Mouse (Mus musculus): ENCODE data around the gene Espn.

Espn gene

DNA sequence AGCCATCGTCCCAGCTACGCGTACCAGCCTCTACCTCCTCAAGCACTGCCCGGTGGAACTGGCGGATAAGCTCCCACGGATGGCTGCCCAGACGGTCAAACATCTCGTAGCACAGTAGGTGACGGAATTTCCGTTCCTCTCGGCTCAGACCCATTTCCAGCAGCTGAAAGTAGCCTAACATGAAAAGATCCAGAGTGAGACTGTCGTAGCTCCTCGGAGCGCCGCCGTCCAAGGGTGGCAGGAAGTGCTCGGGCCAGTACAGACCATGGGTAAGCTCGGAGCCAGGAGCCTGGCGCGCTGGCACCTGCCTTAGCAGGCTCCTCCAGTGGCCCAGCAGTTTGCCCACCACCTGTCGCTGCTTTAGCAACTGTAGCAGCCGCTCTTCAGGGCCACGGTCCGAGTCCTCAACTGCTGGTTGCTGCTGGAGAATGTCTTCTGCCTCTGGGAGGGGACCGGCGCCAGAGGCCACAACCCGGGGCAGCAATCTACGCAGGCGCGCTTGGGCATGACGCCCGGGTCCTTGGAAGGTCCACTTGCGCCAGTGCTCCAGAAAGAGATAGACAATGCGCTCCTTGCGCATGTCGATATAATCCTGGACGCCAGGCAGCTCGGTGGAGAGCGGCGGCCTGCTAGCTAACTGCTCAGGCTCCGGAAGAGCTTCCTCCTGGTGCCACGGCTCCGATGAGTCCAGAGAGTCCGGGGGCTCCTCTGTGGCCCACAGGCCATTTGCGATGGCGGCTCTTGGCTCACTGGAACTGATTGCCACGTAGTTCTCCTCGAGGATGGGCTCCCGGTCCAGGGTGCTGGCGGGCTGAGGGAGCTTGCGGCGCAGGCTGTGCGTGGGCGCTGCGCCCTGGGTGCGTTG is 26.8 kb downstream of the Espn start:
- DNase-seq, result no peak

DNA sequence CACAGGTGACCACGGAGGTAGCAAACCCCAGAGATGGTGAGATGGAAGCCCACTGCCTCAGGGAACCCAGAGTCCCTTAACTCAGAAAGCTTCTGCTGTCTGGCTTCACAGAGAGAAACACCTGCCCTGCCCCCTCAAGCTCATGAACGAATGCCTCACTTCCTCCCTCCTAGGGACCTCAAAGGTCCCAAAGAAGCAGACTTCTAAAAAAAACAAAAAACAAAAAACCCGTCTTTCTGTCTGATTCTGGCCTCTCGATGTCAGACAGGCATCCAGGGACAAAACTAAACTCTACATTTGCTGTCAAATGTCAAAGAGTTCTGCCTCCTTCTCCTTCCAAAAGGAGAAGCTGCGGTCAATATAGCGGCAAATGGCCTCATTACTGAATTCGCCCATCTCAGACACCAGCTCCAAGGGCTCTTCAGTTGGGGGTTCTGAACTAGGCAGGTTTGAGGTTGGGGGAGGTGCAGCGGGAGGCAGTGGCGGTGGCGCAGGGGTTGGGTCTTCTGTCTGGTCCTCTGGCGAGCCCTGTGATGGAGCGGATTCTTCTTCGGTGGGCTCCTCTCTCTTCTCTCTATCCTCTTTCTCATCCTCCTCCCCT is 27.7 kb downstream of the Espn start:
- no peak for DNase-seq

DNA sequence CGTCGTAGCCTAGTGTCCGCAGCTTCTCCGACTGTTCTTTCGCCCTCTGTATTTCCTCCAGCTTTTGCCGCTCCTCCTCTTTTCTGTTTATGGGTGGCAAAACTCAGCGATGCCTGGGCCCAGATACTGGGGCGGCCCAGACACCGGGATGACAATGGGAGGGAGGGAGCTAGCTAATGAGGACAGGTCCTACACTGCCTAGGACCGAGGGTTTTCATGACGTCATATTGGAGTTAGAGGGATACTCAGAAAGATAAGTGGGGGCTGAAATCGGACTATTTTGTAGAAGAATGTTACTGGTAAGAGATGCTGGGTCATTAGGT is 31.0 kb downstream of the Espn start:
- no peak for DNase-seq

DNA sequence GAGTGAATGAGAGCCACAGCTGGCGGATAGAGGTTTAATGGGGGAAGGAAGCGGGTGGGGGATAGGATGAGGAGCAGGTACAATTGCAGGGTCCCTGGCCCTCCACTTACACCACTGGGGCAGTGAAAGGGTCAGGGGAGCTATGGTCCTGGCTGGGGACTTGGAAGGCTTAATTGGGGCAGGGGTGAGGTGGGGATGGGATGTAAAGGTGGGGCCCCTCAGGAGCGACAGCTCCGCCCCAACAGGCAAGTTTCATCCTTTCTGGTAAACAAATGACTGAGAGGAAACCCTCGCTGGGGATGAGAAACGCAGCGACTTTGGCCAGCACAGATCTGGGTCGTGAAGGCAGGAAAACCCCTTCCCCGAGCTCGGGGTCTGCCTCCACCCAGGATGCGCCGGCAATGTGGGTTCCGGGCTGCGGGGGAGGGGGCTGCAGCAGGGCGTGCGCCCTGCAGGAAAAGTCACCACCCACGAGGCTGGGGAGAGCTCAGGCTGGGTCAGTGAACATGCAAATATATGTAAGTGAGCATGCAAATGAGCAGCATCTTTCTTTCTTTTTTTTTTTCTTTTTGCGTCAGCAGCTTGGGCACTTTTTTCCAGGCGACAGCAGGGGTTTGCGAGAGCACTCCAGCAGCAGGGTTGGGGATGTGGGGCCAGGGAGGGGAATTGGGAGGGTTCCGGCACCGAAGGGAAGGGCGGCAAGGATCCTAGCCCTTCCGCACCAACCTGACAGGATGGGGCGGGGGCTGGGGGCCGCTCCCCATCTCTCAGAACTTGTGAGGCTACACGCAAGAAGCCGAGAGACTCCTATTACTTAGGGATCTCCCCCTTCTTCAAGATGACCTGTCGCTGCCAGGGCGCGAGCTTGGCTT is 31.6 kb downstream of the Espn start:
- DNase-seq, result no peak

DNA sequence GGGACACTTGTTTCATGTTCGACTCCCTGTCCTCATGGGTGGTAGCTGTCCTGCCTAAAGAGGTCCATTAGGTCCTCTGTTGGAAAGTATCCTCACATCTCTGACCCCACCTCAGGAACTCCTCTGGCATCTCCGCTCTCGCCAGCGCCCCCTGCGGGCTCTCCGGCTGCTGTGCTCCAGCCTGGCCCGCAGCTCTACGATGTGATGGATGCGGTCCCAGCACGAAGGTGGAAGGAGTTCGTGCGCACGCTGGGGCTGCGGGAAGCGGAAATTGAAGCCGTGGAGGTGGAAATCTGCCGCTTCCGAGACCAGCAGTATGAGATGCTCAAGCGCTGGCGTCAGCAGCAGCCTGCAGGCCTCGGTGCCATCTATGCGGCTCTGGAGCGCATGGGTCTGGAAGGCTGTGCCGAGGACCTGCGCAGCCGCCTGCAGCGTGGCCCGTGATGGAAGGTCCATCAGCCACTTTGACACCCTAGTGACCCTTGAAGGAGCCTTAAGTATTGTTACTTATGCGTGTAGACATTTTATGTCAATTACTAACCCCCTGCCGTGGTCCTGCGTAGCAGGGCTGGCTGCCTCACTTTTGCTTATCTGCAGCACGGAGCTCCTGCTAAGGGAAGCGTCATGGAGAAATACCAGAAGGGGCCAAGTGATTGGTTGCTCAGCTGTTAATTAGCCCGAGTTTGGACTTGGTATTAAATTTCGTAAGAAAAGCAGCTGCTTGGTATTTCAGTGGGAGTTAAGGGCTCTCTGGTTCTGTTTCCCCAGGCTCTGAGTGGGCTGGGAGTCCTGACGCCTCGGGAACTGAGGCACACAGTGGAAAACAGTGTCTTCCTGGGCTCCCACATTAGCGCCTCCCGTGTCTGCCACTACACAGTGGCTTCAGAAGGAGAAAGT is 32.5 kb downstream of the Espn start:
- peak; percentile 65 for DNase-seq

DNA sequence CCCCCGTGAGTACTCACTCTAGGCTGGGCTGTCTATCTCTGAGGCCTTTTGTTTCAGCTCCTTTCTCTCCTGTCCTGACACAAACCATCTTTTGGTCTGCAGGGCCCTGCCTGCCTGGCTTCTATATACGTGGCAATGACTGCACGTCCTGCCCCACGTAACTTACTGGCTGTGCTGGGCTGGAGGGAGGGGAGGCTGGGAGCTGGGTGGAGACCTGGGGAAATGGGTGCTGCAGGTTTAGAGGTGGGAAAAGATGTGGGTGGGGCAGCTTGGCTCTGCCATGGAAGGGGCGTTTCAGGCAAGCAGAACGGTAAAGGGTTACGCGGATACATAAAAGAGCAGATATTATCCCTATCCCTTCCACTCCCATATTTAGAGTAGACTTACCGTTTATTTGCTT is 34.6 kb downstream of the Espn start:
- DNase-seq, result no peak

DNA sequence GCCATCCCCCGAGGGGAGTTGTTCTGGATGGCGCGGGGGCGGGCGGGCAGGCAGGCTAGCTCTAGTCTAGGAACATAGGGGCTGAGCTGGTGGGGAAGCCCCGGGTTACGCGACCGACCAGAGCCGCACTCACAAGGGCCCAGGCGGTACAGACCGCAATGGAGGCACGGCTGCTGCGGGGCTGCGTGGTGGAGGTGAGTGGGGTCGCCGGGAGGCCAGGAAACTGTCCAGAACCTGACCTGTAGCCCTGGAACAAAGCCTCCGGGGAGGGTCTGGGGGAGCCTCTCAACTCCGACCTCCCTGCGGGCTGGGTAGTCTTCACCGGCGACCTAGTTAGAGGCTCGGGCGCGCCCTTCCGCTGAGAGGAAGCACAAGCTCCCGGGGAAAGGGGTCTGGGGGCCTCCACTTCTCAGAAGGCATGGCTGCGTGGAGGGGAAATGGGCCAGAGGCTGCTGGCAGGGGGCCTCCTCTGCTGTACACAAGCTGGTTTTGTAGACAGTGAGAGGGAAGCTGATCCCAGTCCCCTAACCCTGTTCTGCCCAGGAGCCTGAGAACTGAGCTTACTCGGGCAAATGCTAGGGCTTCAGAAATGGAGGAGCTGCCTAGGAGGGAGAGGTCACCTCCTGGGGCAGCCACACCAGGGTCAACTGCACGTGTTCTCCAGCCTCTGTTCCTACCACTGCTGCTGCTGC is 36.1 kb downstream of the Espn start, which contains the start of gene Tnfrsf25:
TSS of gene Tnfrsf25 (plus strand) at position 14 of the 692 bp plus-strand sequence.
- no peak for DNase-seq

DNA sequence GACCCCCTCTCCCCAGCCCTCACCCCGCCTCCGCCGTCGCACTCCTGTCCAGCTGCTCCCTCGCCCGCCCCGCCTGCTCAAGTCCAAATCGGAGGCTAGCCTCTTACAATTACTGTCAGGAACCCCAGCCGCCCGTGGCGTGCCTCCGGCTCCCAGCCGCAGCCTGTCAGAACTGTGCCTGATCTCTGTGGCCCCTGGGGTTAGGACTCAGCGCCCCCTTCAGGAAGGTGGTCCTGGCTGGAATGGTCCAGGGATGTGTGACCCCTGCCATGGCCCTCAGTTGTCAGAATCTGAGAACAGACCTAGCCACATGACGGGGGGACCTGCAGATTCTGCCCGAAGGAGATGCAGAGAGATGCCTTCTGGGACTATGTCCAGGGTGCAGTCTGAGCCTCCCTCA is 38.1 kb downstream of the Espn start:
- no peak for DNase-seq

DNA sequence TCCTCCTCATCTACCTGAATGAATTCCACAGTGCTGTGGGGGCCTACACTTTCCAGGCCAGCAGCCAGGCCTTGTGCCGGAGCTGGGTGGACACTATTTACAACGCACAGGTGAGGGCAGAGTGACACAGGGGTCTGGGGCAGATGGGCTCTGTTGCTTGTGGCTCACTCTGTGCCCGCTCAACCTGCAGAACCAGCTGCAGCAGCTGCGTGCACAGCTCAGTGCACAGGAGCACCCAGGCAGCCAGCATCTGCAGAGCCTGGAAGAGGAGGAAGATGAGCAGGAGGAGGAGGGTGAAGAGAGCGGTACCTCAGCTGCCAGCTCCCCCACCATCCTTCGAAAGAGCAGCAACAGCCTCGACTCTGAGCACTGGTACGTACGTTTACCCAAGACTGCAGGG is 39.8 kb downstream of the Espn start:
- no peak for DNase-seq

DNA sequence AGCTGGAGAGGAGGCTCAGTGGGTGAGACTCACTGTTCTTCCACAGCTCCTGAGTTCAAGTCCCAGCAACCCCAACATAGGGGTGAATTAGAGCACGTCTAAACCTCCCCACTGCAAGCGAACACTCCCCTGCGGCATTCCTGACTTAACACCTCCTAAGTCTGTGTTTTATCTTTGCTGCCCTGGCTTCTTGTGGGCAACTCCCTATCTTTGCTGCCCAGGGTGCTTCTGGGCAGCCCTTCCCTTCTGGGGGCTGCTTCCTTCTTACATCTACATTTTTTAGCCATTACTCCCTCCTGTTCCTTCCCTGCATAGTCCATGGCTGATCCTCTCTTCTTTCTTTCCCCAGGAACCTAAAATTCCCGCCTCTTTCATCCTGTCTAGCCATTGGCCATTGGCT is 41.5 kb downstream of the Espn start:
- no peak for DNase-seq

DNA sequence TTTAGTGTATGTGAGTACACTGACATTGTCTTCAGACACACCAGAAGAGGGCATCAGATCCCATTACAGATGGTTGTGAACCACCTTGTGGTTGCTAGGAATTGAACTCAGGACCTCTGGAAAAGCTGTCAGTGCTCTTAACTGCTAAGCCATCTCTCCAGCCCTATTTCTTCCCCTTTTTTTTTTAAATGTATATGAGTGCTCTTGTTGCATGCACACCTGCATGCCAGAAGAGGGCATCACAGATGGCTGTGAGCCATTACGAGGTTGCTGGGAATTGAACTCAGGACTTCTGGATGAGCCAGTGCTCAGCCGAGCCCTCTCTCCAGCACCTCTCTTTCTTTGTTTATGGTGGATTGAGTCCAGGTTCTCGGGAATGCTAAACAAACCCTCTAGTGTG is 42.7 kb downstream of the Espn start:
- no peak for DNase-seq

DNA sequence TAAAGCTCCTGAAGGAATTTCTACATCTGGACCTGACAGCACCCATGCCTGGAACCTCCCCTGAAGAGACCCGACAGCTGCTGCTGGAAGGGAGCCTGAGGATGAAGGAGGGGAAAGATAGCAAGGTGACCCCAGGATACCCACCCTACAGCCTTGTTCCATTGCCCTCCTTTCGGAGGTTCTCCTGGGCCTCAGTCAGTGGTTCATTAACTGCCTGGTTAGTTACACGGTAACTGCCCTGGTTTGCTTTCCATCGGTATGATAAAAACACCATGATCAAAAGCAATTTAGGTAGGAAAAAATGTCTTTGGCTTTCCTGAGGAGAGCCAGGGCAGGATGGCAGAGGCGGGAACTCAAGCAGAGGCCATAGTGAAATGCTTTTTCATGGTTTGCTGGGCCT is 43.5 kb downstream of the Espn start:
- DNase-seq, result no peak

DNA sequence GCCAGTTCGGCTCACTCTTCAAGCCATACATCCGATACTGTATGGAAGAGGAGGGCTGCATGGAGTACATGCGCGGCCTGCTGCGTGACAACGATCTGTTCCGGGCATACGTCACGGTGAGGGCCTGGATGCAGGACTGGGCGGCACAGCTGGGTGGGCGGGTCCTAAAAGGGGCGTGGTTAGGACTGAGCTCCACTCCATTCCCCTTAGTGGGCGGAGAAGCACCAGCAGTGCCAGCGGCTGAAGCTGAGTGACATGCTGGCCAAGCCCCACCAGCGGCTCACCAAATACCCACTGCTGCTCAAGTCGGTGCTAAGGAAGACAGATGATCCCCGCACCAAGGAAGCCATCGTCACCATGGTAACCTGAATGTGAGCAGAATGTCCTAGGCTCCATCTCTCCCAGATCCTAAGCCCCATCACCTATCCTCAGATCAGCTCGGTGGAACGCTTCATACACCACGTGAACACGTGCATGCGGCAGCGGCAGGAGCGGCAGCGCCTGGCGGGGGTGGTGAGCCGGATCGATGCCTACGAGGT is 44.1 kb downstream of the Espn start:
- peak; percentile 92 for DNase-seq

DNA sequence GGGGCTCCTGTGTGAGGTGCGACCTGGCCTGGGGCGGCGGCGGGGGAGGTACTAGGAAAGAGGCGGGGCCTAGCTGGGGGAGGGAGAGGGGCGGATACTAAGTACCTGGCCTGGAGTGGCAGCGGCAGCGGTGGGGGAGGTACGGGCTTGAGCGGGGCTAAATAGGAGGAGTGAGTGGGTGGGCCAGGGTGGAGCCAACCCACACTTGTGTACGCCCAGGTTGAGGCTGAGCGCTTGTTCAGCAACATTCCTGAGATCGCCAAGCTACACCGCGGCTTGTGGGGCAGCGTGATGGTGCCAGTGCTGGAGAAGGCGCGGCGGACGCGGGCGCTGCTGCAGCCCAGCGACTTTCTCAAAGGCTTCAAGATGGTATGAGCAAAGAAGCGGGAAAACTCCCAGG is 44.7 kb downstream of the Espn start:
- peak; percentile 92 for DNase-seq

DNA sequence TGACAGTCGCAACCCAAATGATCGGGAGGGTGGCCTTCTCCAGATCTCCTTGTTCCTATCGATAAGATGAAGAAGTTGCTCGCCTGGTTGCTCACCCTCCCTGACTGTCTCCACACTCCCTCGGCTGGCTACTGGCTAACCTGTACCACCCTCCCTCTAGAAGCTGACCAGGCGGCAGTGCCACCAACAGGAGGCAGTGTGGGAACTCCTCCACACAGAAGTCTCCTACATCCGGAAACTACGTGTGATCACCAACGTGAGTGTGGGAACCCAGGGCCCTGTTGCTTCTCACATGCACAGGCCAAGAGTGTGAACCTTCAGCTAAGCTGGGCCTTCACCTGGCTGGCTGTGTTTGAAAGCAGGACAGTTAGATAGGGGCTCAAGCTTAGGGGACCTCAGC is 45.4 kb downstream of the Espn start:
- no peak for DNase-seq

DNA sequence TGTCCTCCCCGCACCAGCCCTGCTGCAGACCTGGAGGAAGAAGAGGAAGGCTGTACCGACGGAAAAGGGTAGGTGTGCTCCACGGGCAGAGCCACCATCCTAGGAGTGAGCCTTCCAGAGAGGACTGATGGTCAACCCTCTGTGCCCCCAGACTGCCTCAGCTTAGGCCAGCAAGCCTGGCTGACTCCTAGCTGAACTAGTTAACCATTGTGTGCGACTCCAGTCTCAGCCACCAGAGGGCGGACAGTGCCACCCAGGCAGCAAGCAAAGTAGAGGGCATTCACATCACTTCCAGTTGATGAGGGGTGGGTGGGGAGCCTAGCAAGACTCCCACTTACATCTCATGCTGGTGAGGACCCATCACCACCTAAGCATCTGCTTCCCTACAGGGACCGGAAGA is 49.1 kb downstream of the Espn start:
- DNase-seq, result peak; percentile 84

DNA sequence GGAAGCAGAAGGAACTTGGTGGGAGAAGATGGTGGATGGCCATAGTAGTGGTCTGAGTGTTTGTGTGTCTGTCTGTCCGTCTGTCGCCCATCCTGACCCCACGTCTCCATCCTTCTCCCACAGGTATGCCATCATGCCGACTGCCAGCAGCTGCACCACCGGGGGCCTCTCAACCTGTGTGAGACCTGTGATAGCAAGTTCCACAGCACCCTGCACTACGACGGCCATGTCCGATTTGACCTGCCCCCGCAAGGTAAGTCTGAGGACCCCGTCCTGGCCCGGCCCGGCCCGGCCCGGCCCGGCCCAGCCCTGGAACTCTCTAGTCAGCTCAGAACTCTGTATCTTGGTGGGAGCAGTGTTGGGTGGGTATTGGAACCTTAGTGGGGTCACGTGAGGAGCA is 50.2 kb downstream of the Espn start:
- DNase-seq, result no peak

DNA sequence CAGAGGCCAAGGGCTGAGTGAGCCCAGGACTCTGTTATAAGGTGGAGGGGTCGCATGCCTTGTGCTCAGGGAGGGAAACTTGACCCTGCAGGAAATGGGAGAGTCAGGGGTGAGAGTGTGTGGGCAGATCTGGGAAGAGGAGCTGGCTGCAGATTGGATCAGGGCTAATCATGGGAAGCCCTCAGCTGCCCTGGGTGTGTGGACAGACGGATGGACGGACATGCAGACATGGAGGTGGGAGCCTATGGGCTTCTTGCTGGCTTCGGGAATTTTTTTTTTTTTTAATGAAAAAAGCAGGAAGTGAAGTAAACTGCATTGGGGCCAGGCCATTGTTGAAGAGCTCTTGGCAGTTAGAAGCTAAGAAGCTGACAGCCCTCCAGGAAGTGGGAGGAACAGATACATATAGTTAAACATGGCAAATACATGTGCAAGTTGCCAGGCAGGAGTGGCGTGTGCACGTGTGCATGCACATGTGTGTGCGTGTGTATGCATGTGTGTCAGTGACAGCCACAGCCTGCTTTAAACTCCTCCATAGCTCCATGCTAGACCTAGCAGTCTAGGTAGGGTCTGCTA is 51.0 kb downstream of the Espn start:
- no peak for DNase-seq

DNA sequence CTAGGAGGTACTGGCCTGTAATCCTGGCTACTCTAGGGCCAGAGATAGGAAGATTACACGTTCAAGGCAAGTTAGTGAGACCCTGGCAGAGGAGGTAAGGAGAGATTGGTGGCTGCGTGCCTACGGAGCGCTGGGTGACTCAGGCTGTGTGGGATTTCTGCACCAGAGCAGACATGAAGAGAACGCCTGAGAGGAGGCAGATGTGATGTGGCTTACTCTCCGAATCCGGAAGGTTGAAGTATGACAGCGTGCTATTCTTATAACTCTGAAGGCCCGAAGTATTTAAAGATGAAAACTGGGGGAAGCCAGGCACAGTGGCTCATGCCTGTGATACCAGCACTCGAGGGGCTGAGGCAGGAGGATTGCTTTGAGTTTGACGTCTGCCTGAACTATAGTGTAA is 51.6 kb downstream of the Espn start:
- no peak for DNase-seq

DNA sequence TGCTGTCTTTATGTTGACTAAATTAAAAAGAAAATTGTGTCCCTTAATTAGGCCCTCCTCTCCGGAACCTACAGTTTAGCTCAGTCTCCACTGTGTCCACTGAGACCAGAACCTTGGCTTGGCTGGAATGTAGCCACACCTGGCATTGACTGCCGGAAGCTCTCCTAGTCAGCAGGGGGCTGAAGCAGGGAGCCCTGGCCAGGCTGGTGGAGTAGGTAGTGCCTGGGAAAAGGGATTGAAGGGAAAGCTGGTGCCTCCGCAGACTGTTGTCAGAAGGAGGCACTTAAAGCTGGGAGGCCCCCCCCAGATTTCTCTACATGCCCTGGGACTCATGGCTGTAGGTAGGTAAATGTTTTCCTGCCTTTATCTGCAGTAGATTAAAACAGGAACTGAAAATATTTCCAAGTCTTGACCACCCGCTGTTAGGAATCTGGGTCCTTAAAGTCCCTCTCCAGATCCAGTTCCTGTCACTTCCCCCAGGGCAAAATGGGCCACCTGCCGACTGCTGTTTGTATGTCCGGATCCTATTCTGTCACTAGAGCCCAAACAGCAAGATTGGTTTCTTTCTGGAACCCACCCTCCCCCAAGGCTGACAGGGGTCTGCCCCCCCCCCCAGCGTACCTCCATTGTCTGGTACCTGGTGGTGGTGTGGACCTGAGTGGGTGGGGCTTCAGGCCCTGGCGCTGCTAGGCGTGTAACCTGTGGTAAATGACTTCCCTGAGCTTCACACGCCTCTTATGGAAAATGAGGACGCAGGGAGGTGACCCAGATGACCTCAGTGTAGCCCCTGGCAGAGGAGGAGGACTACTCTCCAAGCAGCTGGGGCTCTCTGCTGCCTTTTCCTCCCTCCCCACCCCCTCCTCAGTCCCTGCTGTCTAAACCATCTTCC is 54.0 kb downstream of the Espn start:
- DNase-seq, result no peak

All from kidney, postnatal 14 days (tissue).